Mouse (Mus musculus) lung, adult 2 months (tissue): ENCODE measurements around the gene Cilp2. TPM values are rescaled to one million over a fixed set of nuclear protein-coding genes. Genes with fewer than 3 reads are reported as not detected.

ENCODE experiments used
- DNase-seq: peaks from one replicate; pipeline ENCODE4 v3.0.0; 2022
- H3K4me1 ChIP-seq: fragments of 200-500 bp; 2 replicates; pipeline ENCODE4 v1.6.1; 2011; ENCODE audit warnings: low read length; ENCODE audit not compliant: control insufficient read depth, insufficient read depth
- H3K4me3 ChIP-seq: fragments of 200-500 bp; replicated peaks from 2 replicates; pipeline ENCODE3; 2011; ENCODE audit warnings: low read depth, mild to moderate bottlenecking, control low read depth, low read length; ENCODE audit errors: extremely low read depth
- CTCF ChIP-seq: fragments of 200-500 bp; IDR thresholded peaks from 2 replicates; pipeline ENCODE4 v1.5.1; 2011; ENCODE audit warnings: mild to moderate bottlenecking, low read length, control low read depth; ENCODE audit not compliant: insufficient read depth
- POLR2A ChIP-seq: fragments of 200-500 bp; IDR thresholded peaks from 2 replicates; pipeline ENCODE4 v1.6.1; 2011; ENCODE audit warnings: low read depth, mild to moderate bottlenecking, control low read depth, low read length, borderline replicate concordance; ENCODE audit errors: extremely low read depth
- WGBS: fragments of 180-500 bp; shearing (Covaris S2); methylation state at CpG from one replicate; pipeline ENCODE4 v1.1.7; 2018; 5-methylcytosine and 5-hydroxymethylcytosine counted together
- polyA plus RNA-seq: library from polyadenylated mRNA; depleted of rRNA; stranded (reverse); fragments of >200 nt; gene quantifications from 2 replicates; pipeline ENCODE4 v1.2.3, GENCODE M21; 2012

Cilp2 gene
- polyA plus RNA-seq, 1 experiment, result 3.1 TPM

- H3K4me3 ChIP-seq, result no peak overlapping the region
- TF ChIP-seq CTCF (no peak), POLR2A (no peak)
Measured at GRCm38 (mm10) chr8:69918506-69918905, 31.0 kb upstream of the Cilp2 start.

GRCm38 (mm10) chr8:69915748-69916147 is 28.3 kb upstream of the Cilp2 start:
- DNase-seq, result no peak
- Histone ChIP-seq H3K4me3 (no peak overlapping the region), H3K4me1 (peaks cover 11% of the 10 kb centered on the region)
- no peak for TF ChIP-seq CTCF
- TF ChIP-seq POLR2A, result no peak
- 67% methylated on average over 5 of the region's 5 CpGs for WGBS

More at GRCm38 (mm10) chr8:69918506-69918905, 31.0 kb upstream of the Cilp2 start:
- DNase-seq, result no peak
- H3K4me1 ChIP-seq, result peaks cover 16% of the 10 kb centered on the region

- 88% methylated on average over 4 of the region's 4 CpGs for WGBS
- TF ChIP-seq POLR2A, result no peak
- TF ChIP-seq CTCF, result no peak
- Histone ChIP-seq H3K4me3 (no peak overlapping the region), H3K4me1 (peaks cover 3% of the 10 kb centered on the region; the same call in 1 of the 2 replicates)
- DNase-seq, result no peak
Measured at GRCm38 (mm10) chr8:69914526-69914925, 27.0 kb upstream of the Cilp2 start.

- 88% methylated on average over 12 of the region's 12 CpGs for WGBS
- no peak for TF ChIP-seq CTCF
- no peak for TF ChIP-seq POLR2A
- H3K4me1 ChIP-seq, result no peaks in the 10 kb centered on the region
- no peak overlapping the region for H3K4me3 ChIP-seq
- DNase-seq, result no peak
Measured at GRCm38 (mm10) chr8:69912478-69913074, 25.1 kb upstream of the Cilp2 start.

- DNase-seq, result no peak
- no peak for TF ChIP-seq POLR2A
- TF ChIP-seq CTCF, result no peak
- 89% methylated on average over 13 of the region's 13 CpGs for WGBS
- H3K4me3 ChIP-seq, result no peak overlapping the region
- H3K4me1 ChIP-seq, result no peaks in the 10 kb centered on the region
Measured at GRCm38 (mm10) chr8:69911917-69912316, 24.4 kb upstream of the Cilp2 start.

- 80% methylated on average over 2 of the region's 2 CpGs for WGBS
- no peak for TF ChIP-seq CTCF
- no peak for TF ChIP-seq POLR2A
- Histone ChIP-seq H3K4me3 (no peak overlapping the region), H3K4me1 (peaks cover 4% of the 10 kb centered on the region; the same call in 1 of the 2 replicates)
- DNase-seq, result no peak
Measured at GRCm38 (mm10) chr8:69907106-69907505, 19.6 kb upstream of the Cilp2 start.

- no peak for TF ChIP-seq POLR2A
- TF ChIP-seq CTCF, result no peak
- peaks cover 4% of the 10 kb centered on the region; the same call in 1 of the 2 replicates for H3K4me1 ChIP-seq
- WGBS, result 82% methylated on average over 2 of the region's 2 CpGs
- no peak for DNase-seq
- H3K4me3 ChIP-seq, result no peak overlapping the region
Measured at GRCm38 (mm10) chr8:69906260-69906659, 18.8 kb upstream of the Cilp2 start.

GRCm38 (mm10) chr8:69904096-69904495 is 16.6 kb upstream of the Cilp2 start:
- TF ChIP-seq POLR2A (no peak), CTCF (no peak)
- Histone ChIP-seq H3K4me1 (peaks cover 4% of the 10 kb centered on the region; the same call in 1 of the 2 replicates), H3K4me3 (no peak overlapping the region)
- no peak for DNase-seq
- 77% methylated on average over 8 of the region's 8 CpGs for WGBS

- peak overlapping the region; percentile 88 for H3K4me3 ChIP-seq
- peaks cover 4% of the 10 kb centered on the region; the same call in 1 of the 2 replicates for H3K4me1 ChIP-seq
- peak; percentile 96 for DNase-seq
- under 1% methylated on average over 45 of the region's 45 CpGs for WGBS
- no peak for TF ChIP-seq CTCF
- peak; percentile 36; the same call in 1 of the 2 replicates for TF ChIP-seq POLR2A
Measured at GRCm38 (mm10) chr8:69903063-69903542, 15.6 kb upstream of the Cilp2 start.

GRCm38 (mm10) chr8:69902163-69903062 is 14.9 kb upstream of the Cilp2 start, which contains the start of the genes Tssk6, Ndufa13 and Yjefn3:
Gene Tssk6 (plus strand): TSS chr8:69902184.
Gene Ndufa13 (minus strand): TSS chr8:69902558.
Gene Yjefn3 (minus strand): TSS chr8:69902712.
- no peak for DNase-seq
- Histone ChIP-seq H3K4me3 (peak within 1 kb of the TSS; percentile 88), H3K4me1 (peaks cover 4% of the 10 kb centered on the region; the same call in 1 of the 2 replicates)
- TF ChIP-seq POLR2A (peak; percentile 25; the same call in 1 of the 2 replicates), CTCF (no peak)
- WGBS, result 3% methylated on average over 89 of the region's 89 CpGs
